Mouse (Mus musculus) layer of hippocampus, adult 11-12 months (tissue): ENCODE data around the gene Drap1.

Source experiments
- DNase-seq: peaks from one replicate; pipeline ENCODE4 v3.0.0; 2022; ENCODE audit warnings: low spot score

Drap1 gene

GRCm38 (mm10) chr19:5377446-5377845 lies 47.3 kb downstream of the Drap1 start:
- DNase-seq: peak; percentile 66

GRCm38 (mm10) chr19:5374748-5375147 lies 50.0 kb downstream of the Drap1 start:
- no peak for DNase-seq

GRCm38 (mm10) chr19:5374177-5374576 lies 50.6 kb downstream of the Drap1 start:
- DNase-seq: no peak
